ENCODE assay signal across 8 mouse cellular contexts in the genomic region with DNA sequence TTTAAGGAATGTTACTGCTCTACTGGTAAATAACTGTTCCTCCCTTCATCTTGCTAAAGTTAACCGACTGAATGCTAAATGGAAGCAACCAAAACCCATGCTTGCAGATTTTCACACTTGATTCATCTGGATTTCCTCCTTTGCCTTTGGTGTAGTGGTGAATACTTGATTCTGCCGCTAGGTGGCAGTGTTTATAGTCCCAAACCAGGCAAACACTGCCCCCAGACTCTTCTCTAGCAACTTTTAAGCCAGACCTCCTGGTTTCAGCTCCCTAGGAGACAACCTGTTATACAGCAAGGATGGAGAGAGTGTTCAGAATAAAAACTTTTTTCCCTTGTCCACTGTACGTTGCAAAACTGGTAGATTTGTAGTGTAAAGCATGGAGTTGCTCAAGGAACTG. TPM values are rescaled to one million over a fixed set of nuclear protein-coding genes. Genes with fewer than 3 reads are reported as not detected.
A peak's percentile ranks its signal among the peaks of the same experiment; 100 is the strongest.
DNase-seq lines count a peak whose midpoint lies in the region; ATAC-seq and TF ChIP-seq lines count a peak whose summit lies in the region.

No protein-coding gene starts in this region.

- 4% methylated on average over 3 of the region's 3 CpGs for WGBS in limb, embryonic 13.5 days
- 2% methylated on average over 3 of the region's 3 CpGs for WGBS in stomach, postnatal 0 days

- H3K4me2 ChIP-seq in limb, embryonic 13.5 days (replicated peaks) = no peak overlapping the region
- H3K4me2 ChIP-seq in stomach, postnatal 0 days (replicated peaks; ENCODE audit: low read depth) = no peak overlapping the region

- no peak for TF ChIP-seq EP300 in stomach, postnatal 0 days (optimal IDR thresholded peaks at IDR 0.05)

- TF ChIP-seq CTCF in stomach, postnatal 0 days (IDR thresholded peaks at IDR 0.05; ENCODE audit: low read depth) = peak; percentile 91

- H3K36me3 ChIP-seq in limb, embryonic 13.5 days = no peaks in the 10 kb centered on the region
- H3K36me3 ChIP-seq in stomach, postnatal 0 days (ENCODE audit: control insufficient read depth, insufficient read depth, low read length) = no peaks in the 10 kb centered on the region

- no peak overlapping the region for H3K27ac ChIP-seq in limb, embryonic 13.5 days
- no peak overlapping the region for H3K27ac ChIP-seq in stomach, postnatal 0 days (replicated peaks)

- H3K4me1 ChIP-seq in limb, embryonic 13.5 days = peaks cover 9% of the 10 kb centered on the region; the same call in 1 of the 2 replicates
- no peaks in the 10 kb centered on the region for H3K4me1 ChIP-seq in stomach, postnatal 0 days (replicated peaks; ENCODE audit: control insufficient read depth, insufficient read depth)

- no peak overlapping the region for H3K9ac ChIP-seq in limb, embryonic 13.5 days
- H3K9ac ChIP-seq in stomach, postnatal 0 days (ENCODE audit: low read length) = no peak overlapping the region

- no peaks in the 10 kb centered on the region for H3K27me3 ChIP-seq in limb, embryonic 13.5 days
- no peaks in the 10 kb centered on the region for H3K27me3 ChIP-seq in stomach, postnatal 0 days (ENCODE audit: control insufficient read depth, insufficient read depth, low read length)

- no peak overlapping the region for H3K4me3 ChIP-seq in limb, embryonic 13.5 days
- H3K4me3 ChIP-seq in stomach, postnatal 0 days (ENCODE audit: low read depth, low read length) = no peak overlapping the region

- H3K9me3 ChIP-seq in limb, embryonic 13.5 days = no peaks in the 10 kb centered on the region
- H3K9me3 ChIP-seq in stomach, postnatal 0 days (ENCODE audit: control insufficient read depth, low read length) = no peaks in the 10 kb centered on the region

- ATAC-seq in frontal cortex, adult (ENCODE audit: low TSS enrichment) = peak; percentile 69
- 0 out of 2 replicates have a peak, but pooled peaks have one; percentile 48 for ATAC-seq in limb, embryonic 13.5 days (ENCODE audit: low FRiP score, low read depth)
- ATAC-seq in stomach, postnatal 0 days (ENCODE audit: low FRiP score, low TSS enrichment) = no peak

- DNase-seq in 3134 (ENCODE audit: extremely low read depth, insufficient read length, low spot score) = peak; percentile 7
- peak; percentile 59 for DNase-seq in MN1 (ENCODE audit: low spot score)
- DNase-seq in cerebellum, adult 8-10 months = peak; percentile 60
- peak; percentile 22 to 53 for DNase-seq in kidney, adult 8-10 months
- DNase-seq in natural killer cell, adult 2 months (ENCODE audit: low spot score in 2 of 2) = peak; percentile 33 to 50
- DNase-seq in stomach, postnatal 0 days (ENCODE audit: low spot score) = peak; percentile 60

RNA-seq across cellular contexts. Expression of a gene that starts 13.4 kb away (rescaled TPM):
- 35.2 and 35.6 TPM in 2 replicates for polyA plus RNA-seq in limb, embryonic 13.5 days (2015; fragmentation: Nextera tagmentation; extraction: Ambion mirVana)
- 9.0 TPM in 2 replicates for polyA plus RNA-seq in stomach, postnatal 0 days (2015; fragmentation: Nextera tagmentation; extraction: Ambion mirVana)

RNA-seq across cellular contexts. Expression of a gene that starts 51.0 kb away (rescaled TPM):
- polyA plus RNA-seq in limb, embryonic 13.5 days (2015; fragmentation: Nextera tagmentation; extraction: Ambion mirVana) = 84.3 and 88.6 TPM in 2 replicates
- polyA plus RNA-seq in stomach, postnatal 0 days (2015; fragmentation: Nextera tagmentation; extraction: Ambion mirVana) = 63.2 and 67.9 TPM in 2 replicates

Comparison
In these comparisons a context has a peak if more than half of its experiments do, and no peak if none do; other contexts are left out.
1. DNase-seq: peak in every context shown above with its lines; median percentile 60 in cerebellum, adult 8-10 months; 60 in stomach, postnatal 0 days; 59 in MN1; 42 in natural killer cell, adult 2 months; 38 in kidney, adult 8-10 months; 7 in 3134.